Mouse (Mus musculus): ENCODE data around the gene Ddx3x. TPM values are rescaled to one million over a fixed set of nuclear protein-coding genes. Genes with fewer than 3 reads are reported as not detected.
A peak's percentile ranks its signal among the peaks of the same experiment; 100 is the strongest.
"Not testable (repeated sequence)": the region's sequence is repeated elsewhere in the genome, so short reads cannot be mapped to it uniquely, and the experiment has no call there.

Gene Ddx3x
- polyA plus RNA-seq, 1 experiment from 2014 or later = 121 TPM

- Histone ChIP-seq H3K9me3 (ENCODE audit: control insufficient read depth, low read length) (no peaks in the 10 kb centered on the region), H3K9ac (replicated peaks; ENCODE audit: low read depth, low read length) (no peak overlapping the region), H3K4me2 (ENCODE audit: low read length) (no peak overlapping the region), H3K27ac (ENCODE audit: low read length) (no peak overlapping the region), H3K4me3 (replicated peaks; ENCODE audit: low read length) (no peak overlapping the region), H3K36me3 (ENCODE audit: control insufficient read depth, insufficient read depth) (no peaks in the 10 kb centered on the region), H3K27me3 (replicated peaks; ENCODE audit: control insufficient read depth, insufficient read depth, low read length) (no peaks in the 10 kb centered on the region), H3K4me1 (replicated peaks; ENCODE audit: control insufficient read depth, insufficient read depth, low read length) (peaks cover 5% of the 10 kb centered on the region)
- ATAC-seq = no peak
- WGBS = 59% methylated on average over 6 of the region's 6 CpGs
Measured at GRCm38 (mm10) chrX:13275519-13276137, 5.1 kb upstream of the Ddx3x start.

- Histone ChIP-seq H3K9me3 (ENCODE audit: control insufficient read depth, low read length) (no peaks in the 10 kb centered on the region), H3K9ac (replicated peaks; ENCODE audit: low read depth, low read length) (no peak overlapping the region), H3K4me3 (replicated peaks; ENCODE audit: low read length) (no peak overlapping the region), H3K36me3 (ENCODE audit: control insufficient read depth, insufficient read depth) (no peaks in the 10 kb centered on the region), H3K4me2 (ENCODE audit: low read length) (no peak overlapping the region), H3K27ac (ENCODE audit: low read length) (no peak overlapping the region), H3K27me3 (replicated peaks; ENCODE audit: control insufficient read depth, insufficient read depth, low read length) (no peaks in the 10 kb centered on the region), H3K4me1 (replicated peaks; ENCODE audit: control insufficient read depth, insufficient read depth, low read length) (peaks cover 10% of the 10 kb centered on the region)
- 79% methylated on average over 17 of the region's 17 CpGs for WGBS
- no peak for ATAC-seq
Measured at GRCm38 (mm10) chrX:13278996-13279395, 1.8 kb upstream of the Ddx3x start.

GRCm38 (mm10) chrX:13280037-13280408, 747 bp upstream of the Ddx3x start:
- Histone ChIP-seq H3K9ac (replicated peaks; ENCODE audit: low read depth, low read length) (peak overlapping the region; percentile 99), H3K4me3 (replicated peaks; ENCODE audit: low read length) (peak overlapping the region; percentile 96), H3K4me1 (replicated peaks; ENCODE audit: control insufficient read depth, insufficient read depth, low read length) (peaks cover 16% of the 10 kb centered on the region), H3K27ac (ENCODE audit: low read length) (peak overlapping the region; percentile 95), H3K27me3 (replicated peaks; ENCODE audit: control insufficient read depth, insufficient read depth, low read length) (no peaks in the 10 kb centered on the region), H3K4me2 (ENCODE audit: low read length) (peak overlapping the region; percentile 73), H3K36me3 (ENCODE audit: control insufficient read depth, insufficient read depth) (no peaks in the 10 kb centered on the region; the same call in none of the 2 replicates), H3K9me3 (ENCODE audit: control insufficient read depth, low read length) (no peaks in the 10 kb centered on the region)
- 1% methylated on average over 14 of the region's 14 CpGs for WGBS
- no peak; the same call in 1 of the 2 replicates for ATAC-seq

GRCm38 (mm10) chrX:13281329-13282088, 739 bp downstream of the Ddx3x start:
- Histone ChIP-seq H3K9me3 (ENCODE audit: control insufficient read depth, low read length) (no peaks in the 10 kb centered on the region), H3K36me3 (ENCODE audit: control insufficient read depth, insufficient read depth) (peaks cover 2% of the 10 kb centered on the region), H3K4me3 (replicated peaks; ENCODE audit: low read length) (peak overlapping the region; percentile 96), H3K4me2 (ENCODE audit: low read length) (peak overlapping the region; percentile 73), H3K27ac (ENCODE audit: low read length) (peak overlapping the region; percentile 95), H3K27me3 (replicated peaks; ENCODE audit: control insufficient read depth, insufficient read depth, low read length) (no peaks in the 10 kb centered on the region), H3K4me1 (replicated peaks; ENCODE audit: control insufficient read depth, insufficient read depth, low read length) (peaks cover 16% of the 10 kb centered on the region), H3K9ac (replicated peaks; ENCODE audit: low read depth, low read length) (peak overlapping the region; percentile 99)
- WGBS = under 1% methylated on average over 49 of the region's 89 CpGs
- ATAC-seq = peak; percentile 73

GRCm38 (mm10) chrX:13282089-13282850, 1.5 kb downstream of the Ddx3x start:
- no peak for ATAC-seq
- Histone ChIP-seq H3K9me3 (ENCODE audit: control insufficient read depth, low read length) (no peaks in the 10 kb centered on the region), H3K4me1 (replicated peaks; ENCODE audit: control insufficient read depth, insufficient read depth, low read length) (peaks cover 16% of the 10 kb centered on the region), H3K9ac (replicated peaks; ENCODE audit: low read depth, low read length) (peak overlapping the region; percentile 99), H3K27me3 (replicated peaks; ENCODE audit: control insufficient read depth, insufficient read depth, low read length) (no peaks in the 10 kb centered on the region), H3K4me2 (ENCODE audit: low read length) (peak overlapping the region; percentile 65), H3K27ac (ENCODE audit: low read length) (peak overlapping the region; percentile 95), H3K36me3 (ENCODE audit: control insufficient read depth, insufficient read depth) (peaks cover 2% of the 10 kb centered on the region), H3K4me3 (replicated peaks; ENCODE audit: low read length) (peak overlapping the region; percentile 96)
- WGBS = 11% methylated on average over 16 of the region's 16 CpGs

- Histone ChIP-seq H3K9ac (replicated peaks; ENCODE audit: low read depth, low read length) (no peak overlapping the region), H3K4me3 (replicated peaks; ENCODE audit: low read length) (no peak overlapping the region), H3K27ac (ENCODE audit: low read length) (no peak overlapping the region), H3K4me1 (replicated peaks; ENCODE audit: control insufficient read depth, insufficient read depth, low read length) (peaks cover 11% of the 10 kb centered on the region), H3K4me2 (ENCODE audit: low read length) (no peak overlapping the region), H3K9me3 (ENCODE audit: control insufficient read depth, low read length) (no peaks in the 10 kb centered on the region), H3K36me3 (ENCODE audit: control insufficient read depth, insufficient read depth) (peaks cover 24% of the 10 kb centered on the region), H3K27me3 (replicated peaks; ENCODE audit: control insufficient read depth, insufficient read depth, low read length) (no peaks in the 10 kb centered on the region)
- 79% methylated on average over 4 of the region's 4 CpGs for WGBS
- no peak for ATAC-seq
Measured at GRCm38 (mm10) chrX:13285772-13286171, 5.0 kb downstream of the Ddx3x start.

GRCm38 (mm10) chrX:13294505-13295228, 13.9 kb downstream of the Ddx3x start:
- Histone ChIP-seq H3K27ac (ENCODE audit: low read length) (no peak overlapping the region), H3K9me3 (ENCODE audit: control insufficient read depth, low read length) (no peaks in the 10 kb centered on the region), H3K4me2 (ENCODE audit: low read length) (no peak overlapping the region), H3K27me3 (replicated peaks; ENCODE audit: control insufficient read depth, insufficient read depth, low read length) (no peaks in the 10 kb centered on the region), H3K9ac (replicated peaks; ENCODE audit: low read depth, low read length) (no peak overlapping the region), H3K4me3 (replicated peaks; ENCODE audit: low read length) (no peak overlapping the region), H3K4me1 (replicated peaks; ENCODE audit: control insufficient read depth, insufficient read depth, low read length) (no peaks in the 10 kb centered on the region), H3K36me3 (ENCODE audit: control insufficient read depth, insufficient read depth) (peaks cover 21% of the 10 kb centered on the region)
- peak; percentile 43; the same call in 1 of the 2 replicates for ATAC-seq
- WGBS = 39% methylated on average over 6 of the region's 6 CpGs

GRCm38 (mm10) chrX:13295229-13295571, 14.4 kb downstream of the Ddx3x start:
- Histone ChIP-seq H3K9me3 (ENCODE audit: control insufficient read depth, low read length) (no peaks in the 10 kb centered on the region), H3K4me2 (ENCODE audit: low read length) (no peak overlapping the region), H3K4me1 (replicated peaks; ENCODE audit: control insufficient read depth, insufficient read depth, low read length) (no peaks in the 10 kb centered on the region), H3K27me3 (replicated peaks; ENCODE audit: control insufficient read depth, insufficient read depth, low read length) (no peaks in the 10 kb centered on the region), H3K4me3 (replicated peaks; ENCODE audit: low read length) (no peak overlapping the region), H3K9ac (replicated peaks; ENCODE audit: low read depth, low read length) (no peak overlapping the region), H3K27ac (ENCODE audit: low read length) (no peak overlapping the region), H3K36me3 (ENCODE audit: control insufficient read depth, insufficient read depth) (peaks cover 18% of the 10 kb centered on the region)
- no peak for ATAC-seq

- H3K9me3 ChIP-seq (ENCODE audit: control insufficient read depth, low read length); H3K27me3 ChIP-seq (replicated peaks; ENCODE audit: control insufficient read depth, insufficient read depth, low read length); ATAC-seq; H3K4me2 ChIP-seq (ENCODE audit: low read length); H3K4me3 ChIP-seq (replicated peaks; ENCODE audit: low read length); H3K27ac ChIP-seq (ENCODE audit: low read length); H3K9ac ChIP-seq (replicated peaks; ENCODE audit: low read depth, low read length); H3K4me1 ChIP-seq (replicated peaks; ENCODE audit: control insufficient read depth, insufficient read depth, low read length): not testable (repeated sequence)
- 23% methylated on average over 4 of the region's 4 CpGs for WGBS
- H3K36me3 ChIP-seq (ENCODE audit: control insufficient read depth, insufficient read depth) = peaks cover 10% of the 10 kb centered on the region
Measured at GRCm38 (mm10) chrX:13296241-13296640, 15.5 kb downstream of the Ddx3x start.
